Mouse (Mus musculus) spleen, adult 2 months (tissue): Measurements from ENCODE around the gene Sf3b5. TPM values are rescaled to one million over a fixed set of nuclear protein-coding genes. Genes with fewer than 3 reads are reported as not detected.
"Not testable (repeated sequence)": the region's sequence is repeated elsewhere in the genome, so short reads cannot be mapped to it uniquely, and the experiment has no call there.

Experiments
- DNase-seq, 2 experiments: peaks; one replicate each; pipeline versions ENCODE4 v3.0.0 to v3.0.0-alpha.2; 2012 to 2021; ENCODE audit warnings: low spot score in 2 of 2, low read depth in 1 of 2
- H3K27ac ChIP-seq: fragments of 200-500 bp; 2 replicates; pipeline ENCODE4 v1.5.1; 2012; ENCODE audit warnings: low read length, inconsistent platforms; ENCODE audit not compliant: insufficient read depth
- H3K27me3 ChIP-seq: fragments of 200-500 bp; 2 replicates; pipeline ENCODE4 v1.6.1; 2012; ENCODE audit warnings: mild to moderate bottlenecking, moderate library complexity, low read length, inconsistent platforms; ENCODE audit not compliant: control insufficient read depth, insufficient read depth
- H3K36me3 ChIP-seq: fragments of 200-500 bp; 2 replicates; pipeline ENCODE4 v1.6.1; 2012; ENCODE audit warnings: mild to moderate bottlenecking, low read length, inconsistent platforms; ENCODE audit not compliant: control insufficient read depth, insufficient read depth
- H3K4me1 ChIP-seq: fragments of 200-500 bp; 2 replicates; pipeline ENCODE4 v1.6.1; 2011; ENCODE audit warnings: inconsistent platforms; ENCODE audit not compliant: control insufficient read depth, insufficient read depth, insufficient read length
- H3K4me3 ChIP-seq: fragments of 200-500 bp; 2 replicates; pipeline ENCODE4 v1.5.1; 2011; ENCODE audit warnings: mild to moderate bottlenecking, inconsistent platforms; ENCODE audit not compliant: insufficient read depth, insufficient read length; ENCODE audit errors: extremely low read depth
- CTCF ChIP-seq: fragments of 200-500 bp; IDR thresholded peaks from 2 replicates; pipeline ENCODE4 v1.5.1; 2011; ENCODE audit warnings: mild to moderate bottlenecking, inconsistent platforms; ENCODE audit not compliant: insufficient read depth, insufficient read length, insufficient replicate concordance; ENCODE audit errors: extremely low read depth
- POLR2A ChIP-seq: fragments of 200-500 bp; IDR thresholded peaks from 2 replicates; pipeline ENCODE4 v1.6.1; 2011; ENCODE audit warnings: low read depth, low read length, inconsistent platforms
- WGBS: fragments of 180-500 bp; shearing (Covaris S2); methylation state at CpG from one replicate; pipeline ENCODE4 v1.1.7; 2018; 5-methylcytosine and 5-hydroxymethylcytosine counted together
- polyA plus RNA-seq: library from polyadenylated mRNA; depleted of rRNA; stranded (reverse); fragments of >200 nt; gene quantifications from 2 replicates; pipeline ENCODE4 v1.2.3, GENCODE M21; 2012

Gene Sf3b5
- polyA plus RNA-seq, 1 experiment: 30.6 TPM

DNA sequence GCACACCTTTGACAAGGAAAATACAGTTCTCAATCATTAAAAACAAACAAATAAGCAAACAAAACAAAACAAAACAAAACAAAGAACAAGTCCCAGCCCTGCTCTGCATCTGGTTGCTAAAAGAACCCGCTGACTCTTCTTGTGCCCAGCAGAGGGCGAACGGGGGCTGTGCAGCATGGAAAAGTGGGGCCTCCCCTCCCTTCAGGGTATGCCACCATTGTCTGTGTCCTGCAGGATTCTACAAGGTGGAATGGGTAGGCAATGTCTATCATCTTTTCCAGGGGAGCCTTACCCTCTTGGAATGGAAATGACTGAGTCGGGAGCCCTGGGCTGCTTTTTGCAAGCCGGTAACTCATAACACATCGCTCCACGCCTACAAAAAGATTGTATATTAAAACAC, 13.4 kb downstream of the Sf3b5 start:
- WGBS: 65% methylated on average over 7 of the region's 7 CpGs

DNA sequence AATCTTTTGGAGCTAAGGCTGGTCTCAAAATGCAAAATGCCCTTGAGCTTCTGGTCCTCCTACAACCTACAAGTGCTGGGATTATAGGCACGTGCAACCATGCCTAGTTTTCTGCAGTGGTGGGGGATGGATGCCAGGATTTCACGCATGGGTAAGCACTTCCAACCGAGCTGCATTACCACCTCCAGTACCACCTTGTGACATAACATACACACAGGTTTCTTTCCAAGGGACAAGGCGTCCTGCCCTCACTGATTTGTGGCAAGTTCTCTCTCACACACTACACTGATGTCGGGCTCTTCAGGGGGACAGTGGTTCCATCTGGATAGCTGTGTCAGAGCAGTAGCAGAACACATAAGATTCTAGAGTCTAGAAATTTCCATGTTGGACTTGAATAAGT, 13.9 kb downstream of the Sf3b5 start:
- no peak overlapping the region for H3K4me3 ChIP-seq
- no peak for TF ChIP-seq CTCF
- no peak for TF ChIP-seq POLR2A
- no peaks in the 10 kb centered on the region for H3K4me1 ChIP-seq
- H3K27ac ChIP-seq: no peak overlapping the region
- no peaks in the 10 kb centered on the region for H3K36me3 ChIP-seq
- no peak for DNase-seq
- no peaks in the 10 kb centered on the region for H3K27me3 ChIP-seq
- WGBS: 83% methylated on average over 5 of the region's 5 CpGs

More for the DNA sequence above, 13.4 kb downstream of the Sf3b5 start:
- H3K4me1 ChIP-seq: no peaks in the 10 kb centered on the region
- peak; percentile 61; the same call in 1 of the 2 replicates for TF ChIP-seq CTCF
- TF ChIP-seq POLR2A: no peak
- no peak overlapping the region for H3K4me3 ChIP-seq
- H3K36me3 ChIP-seq: no peaks in the 10 kb centered on the region
- no peak overlapping the region for H3K27ac ChIP-seq
- H3K27me3 ChIP-seq: no peaks in the 10 kb centered on the region
- no peak for DNase-seq

DNA sequence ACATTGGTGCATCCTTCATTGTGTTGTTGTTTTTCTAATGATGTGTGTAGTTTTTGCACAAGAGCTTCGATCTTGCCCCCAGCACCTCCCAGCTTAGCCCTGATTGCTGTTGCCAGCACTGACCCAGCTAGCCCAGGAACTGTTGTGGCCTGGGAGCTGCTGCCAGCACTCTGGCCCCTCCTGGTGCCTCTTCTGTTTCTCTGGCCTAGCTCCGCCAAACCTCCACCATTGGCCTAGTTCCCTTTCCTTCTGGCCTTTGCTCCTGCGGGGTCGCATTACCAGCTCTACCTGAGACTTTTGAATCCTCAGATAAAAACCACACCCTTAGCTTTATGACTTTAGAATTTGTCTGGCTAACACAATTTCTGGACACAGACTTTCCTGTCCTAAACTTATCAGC, 17.0 kb downstream of the Sf3b5 start:
- H3K27me3 ChIP-seq: no peaks in the 10 kb centered on the region
- no peak overlapping the region for H3K27ac ChIP-seq
- WGBS: 77% methylated on average over 4 of the region's 4 CpGs
- H3K4me1 ChIP-seq: no peaks in the 10 kb centered on the region
- no peak for TF ChIP-seq POLR2A
- no peak for TF ChIP-seq CTCF
- no peaks in the 10 kb centered on the region for H3K36me3 ChIP-seq
- no peak overlapping the region for H3K4me3 ChIP-seq
- no peak for DNase-seq

DNA sequence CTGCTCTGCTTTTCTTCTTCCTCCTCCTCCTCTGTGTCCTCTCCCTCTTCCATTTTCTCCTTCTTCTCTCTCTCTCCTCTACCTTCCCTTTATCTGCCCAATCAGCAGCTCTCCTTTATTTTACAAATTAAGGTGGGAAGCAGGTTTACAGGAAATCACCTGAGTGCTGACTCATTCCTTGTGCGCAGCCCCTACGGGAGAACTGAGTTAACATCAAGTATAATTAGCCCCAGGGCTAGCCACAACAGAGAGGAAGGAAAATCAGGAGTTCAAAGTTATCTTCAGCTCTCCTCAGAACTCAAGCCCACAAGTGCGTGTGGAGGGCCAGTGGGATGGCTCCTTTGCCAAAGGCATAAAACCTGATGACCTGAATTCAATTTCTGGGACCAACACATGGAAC, 18.8 kb downstream of the Sf3b5 start:
- H3K4me3 ChIP-seq, H3K27ac ChIP-seq, DNase-seq, H3K4me1 ChIP-seq, H3K36me3 ChIP-seq, H3K27me3 ChIP-seq: not testable (repeated sequence)
- WGBS: 26% methylated on average over 3 of the region's 3 CpGs

DNA sequence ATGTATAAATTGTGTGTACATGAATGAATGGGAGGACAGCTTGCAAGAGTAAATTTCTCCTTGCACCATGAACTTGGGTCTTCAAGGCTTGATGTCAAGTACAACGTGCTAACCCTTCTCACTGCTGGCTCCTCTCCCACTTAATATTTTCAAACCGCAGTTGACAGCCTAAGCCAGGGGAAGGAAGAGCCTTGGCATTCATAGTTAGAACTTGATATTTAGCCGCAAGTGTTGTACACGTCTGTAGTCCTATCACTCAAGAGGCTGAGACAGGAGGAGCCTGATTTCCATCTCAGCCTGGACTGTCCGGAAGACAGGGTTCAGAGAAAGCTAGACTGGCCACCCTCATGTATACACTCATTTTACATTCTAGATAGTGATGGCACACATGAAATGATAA, 22.6 kb downstream of the Sf3b5 start:
- H3K27ac ChIP-seq: no peak overlapping the region
- H3K36me3 ChIP-seq: no peaks in the 10 kb centered on the region
- no peaks in the 10 kb centered on the region for H3K4me1 ChIP-seq
- no peak overlapping the region for H3K4me3 ChIP-seq
- DNase-seq: no peak
- TF ChIP-seq POLR2A: no peak
- TF ChIP-seq CTCF: no peak
- no peaks in the 10 kb centered on the region for H3K27me3 ChIP-seq
- 71% methylated on average over 5 of the region's 5 CpGs for WGBS

DNA sequence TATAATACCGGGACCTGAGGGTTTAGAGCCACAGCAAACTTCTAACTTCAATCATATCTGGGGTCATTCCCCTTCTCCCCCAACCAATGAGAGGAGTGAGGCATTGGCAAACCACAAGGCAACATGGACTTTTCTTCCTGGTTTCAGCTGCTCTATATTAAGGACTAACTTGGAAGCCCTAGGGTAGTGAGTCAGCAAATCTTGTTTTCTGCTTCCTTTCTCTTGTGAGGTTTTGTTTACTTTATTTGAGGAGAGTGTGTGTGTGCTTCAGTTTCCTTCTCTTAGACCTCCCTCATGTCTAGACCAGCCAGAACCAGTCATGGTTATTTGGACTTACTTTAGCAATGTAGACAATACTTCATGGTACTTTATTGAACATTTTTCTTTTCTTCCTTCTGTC, 23.1 kb downstream of the Sf3b5 start:
- no peak for TF ChIP-seq CTCF
- no peak for TF ChIP-seq POLR2A
- WGBS: 57% methylated on average over 1 of the region's 1 CpGs
- no peaks in the 10 kb centered on the region for H3K36me3 ChIP-seq
- DNase-seq: no peak
- H3K4me3 ChIP-seq: no peak overlapping the region
- no peaks in the 10 kb centered on the region for H3K4me1 ChIP-seq
- no peak overlapping the region for H3K27ac ChIP-seq
- no peaks in the 10 kb centered on the region for H3K27me3 ChIP-seq

DNA sequence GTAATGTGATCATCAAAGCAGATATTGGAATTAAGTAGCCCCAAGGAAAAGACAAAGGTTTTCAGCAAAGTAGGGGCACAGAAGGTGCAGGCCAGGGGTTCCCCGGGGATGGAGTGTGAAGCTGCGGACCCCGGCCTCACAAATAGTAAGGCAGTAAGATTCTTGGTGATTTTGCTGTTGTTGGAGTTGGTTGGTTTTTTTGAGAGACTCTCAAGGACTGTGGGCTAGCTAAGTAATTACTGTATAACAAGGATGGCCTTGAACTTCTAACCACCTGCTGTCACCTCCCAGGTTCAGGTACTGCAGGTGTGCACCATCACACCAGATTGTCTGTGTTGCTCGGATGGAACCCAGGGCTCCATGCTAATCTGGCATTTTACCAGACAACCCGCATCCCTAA, 24.3 kb downstream of the Sf3b5 start:
- WGBS: 89% methylated on average over 5 of the region's 5 CpGs
- TF ChIP-seq POLR2A: no peak
- TF ChIP-seq CTCF: no peak
- Histone ChIP-seq H3K36me3 (no peaks in the 10 kb centered on the region), H3K4me3 (no peak overlapping the region), H3K4me1 (no peaks in the 10 kb centered on the region), H3K27me3 (no peaks in the 10 kb centered on the region), H3K27ac (no peak overlapping the region)
- no peak for DNase-seq

DNA sequence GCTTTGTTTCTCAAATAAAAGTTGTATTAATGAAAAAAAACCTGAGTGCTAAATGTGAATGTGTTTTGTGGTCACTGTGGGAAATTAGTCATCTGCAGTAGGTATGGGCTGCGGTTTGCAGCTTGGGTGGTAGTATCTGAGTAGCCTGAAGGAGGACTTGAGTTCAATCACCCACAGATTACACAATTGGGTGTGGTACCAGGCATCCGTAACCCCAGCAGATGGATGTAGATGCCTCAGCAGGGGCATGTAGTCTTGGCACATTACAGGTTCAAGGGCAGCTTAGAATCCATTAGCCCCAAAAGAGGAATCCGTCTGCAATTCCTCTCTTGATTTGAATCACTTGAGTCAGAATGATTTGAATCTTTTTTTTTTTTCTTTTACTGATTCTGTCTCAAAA, 30.1 kb downstream of the Sf3b5 start:
- H3K27me3 ChIP-seq: no peaks in the 10 kb centered on the region
- H3K36me3 ChIP-seq: no peaks in the 10 kb centered on the region
- DNase-seq: no peak
- 66% methylated on average over 3 of the region's 3 CpGs for WGBS
- no peaks in the 10 kb centered on the region for H3K4me1 ChIP-seq
- TF ChIP-seq CTCF (no peak), POLR2A (no peak)
- H3K27ac ChIP-seq: no peak overlapping the region
- H3K4me3 ChIP-seq: no peak overlapping the region
